Mouse (Mus musculus): ENCODE measurements around the gene Pcsk5. TPM values are rescaled to one million over a fixed set of nuclear protein-coding genes. Genes with fewer than 3 reads are reported as not detected.

The Pcsk5 gene
- total and polyA plus RNA-seq, 2 experiments = 4.2 to 9.9 TPM

DNA sequence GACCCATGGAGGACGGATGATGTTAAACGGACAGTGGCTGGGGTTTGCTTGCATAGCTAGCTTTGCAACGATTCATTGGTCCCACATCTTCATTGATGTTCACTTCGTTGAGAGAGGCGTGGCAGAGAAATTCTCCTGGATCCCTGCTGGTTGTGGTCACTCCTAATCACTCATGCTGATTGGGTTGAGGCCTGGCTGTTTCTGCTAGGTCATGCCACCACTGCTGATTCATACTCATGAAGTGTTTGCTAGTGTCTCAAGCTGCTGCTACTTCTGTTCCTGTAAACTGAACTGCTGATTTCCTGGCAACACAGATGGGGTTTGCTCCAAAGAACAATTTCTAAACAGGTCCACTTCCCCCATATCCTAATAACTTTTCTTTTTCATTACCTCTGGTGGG is 430.6 kb downstream of the Pcsk5 start:
- H3K4me3 ChIP-seq (ENCODE audit: insufficient read depth, low read depth, low read length) = no peak overlapping the region
- peaks cover 6% of the 10 kb centered on the region; the same call in 1 of the 2 replicates for H3K4me1 ChIP-seq (ENCODE audit: control insufficient read depth, insufficient read depth, low read length)
- no peak for DNase-seq (ENCODE audit: extremely low read depth, low read depth, low spot score)
- no peak overlapping the region for H3K27ac ChIP-seq (replicated peaks; ENCODE audit: insufficient read depth, low read depth, low read length)
- H3K79me2 ChIP-seq (ENCODE audit: control insufficient read depth, insufficient read depth, low read length) = no peaks in the 10 kb centered on the region
- H3K9ac ChIP-seq (ENCODE audit: low read depth, low read length) = no peak overlapping the region
- no peaks in the 10 kb centered on the region for H3K27me3 ChIP-seq (ENCODE audit: control insufficient read depth, insufficient read depth, low read length)
- no peak for TF ChIP-seq CTCF (IDR thresholded peaks at IDR 0.05; ENCODE audit: low read depth, low read length)
- TF ChIP-seq POLR2A (IDR thresholded peaks at IDR 0.05; ENCODE audit: extremely low read depth, insufficient read depth, low read length) = no peak
- H3K36me3 ChIP-seq (ENCODE audit: control insufficient read depth, insufficient read depth, low read length) = no peaks in the 10 kb centered on the region
- WGBS = 96% methylated on average over 5 of the region's 5 CpGs

DNA sequence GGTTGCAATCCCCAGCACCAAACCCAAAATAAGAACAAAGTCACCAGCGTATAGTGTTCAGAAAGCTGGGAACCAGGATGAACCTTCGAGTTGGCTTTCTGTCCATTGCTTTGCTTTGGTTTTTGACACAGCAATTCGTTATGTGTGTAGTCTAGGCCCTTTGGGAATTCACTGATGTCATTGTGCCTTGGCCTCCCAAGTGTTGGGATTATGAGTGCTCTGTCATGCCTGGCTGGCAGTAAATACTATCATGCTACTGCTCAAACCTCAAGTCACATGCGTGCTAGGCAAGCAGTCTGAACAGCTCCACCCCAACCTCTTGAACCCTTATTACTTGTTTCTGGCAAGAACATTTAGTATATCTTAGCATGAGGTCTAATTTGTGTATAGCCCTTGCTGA is 434.3 kb downstream of the Pcsk5 start:
- no peak overlapping the region for H3K27ac ChIP-seq (replicated peaks; ENCODE audit: insufficient read depth, low read depth, low read length)

DNA sequence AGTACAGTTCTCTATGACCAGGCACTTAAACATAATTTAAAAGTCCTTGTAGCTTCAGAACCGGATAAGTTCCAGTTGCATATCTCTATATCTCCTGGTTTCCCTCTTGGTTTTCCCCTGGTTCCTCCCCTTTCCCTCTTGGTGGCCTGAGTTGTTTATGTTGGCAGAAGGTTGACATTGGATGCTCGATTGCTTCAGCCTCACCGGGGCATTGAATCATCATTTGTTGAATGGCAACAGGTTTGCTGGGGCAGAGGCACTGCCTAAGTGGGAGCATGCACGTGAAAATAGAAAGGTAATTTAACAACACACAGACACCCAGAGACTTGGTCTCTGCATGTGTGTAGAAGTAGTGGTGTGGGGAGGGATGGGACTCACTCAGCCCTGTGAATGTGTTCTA is 436.9 kb downstream of the Pcsk5 start:
- TF ChIP-seq POLR2A (IDR thresholded peaks at IDR 0.05; ENCODE audit: extremely low read depth, insufficient read depth, low read length) = no peak
- TF ChIP-seq CTCF (IDR thresholded peaks at IDR 0.05; ENCODE audit: low read depth, low read length) = no peak
- DNase-seq (ENCODE audit: extremely low read depth, low read depth, low spot score) = peak; percentile 49
- Histone ChIP-seq H3K27ac (replicated peaks; ENCODE audit: insufficient read depth, low read depth, low read length) (no peak overlapping the region), H3K9ac (ENCODE audit: low read depth, low read length) (no peak overlapping the region), H3K79me2 (ENCODE audit: control insufficient read depth, insufficient read depth, low read length) (no peaks in the 10 kb centered on the region; the same call in 1 of the 2 replicates), H3K27me3 (ENCODE audit: control insufficient read depth, insufficient read depth, low read length) (no peaks in the 10 kb centered on the region), H3K4me1 (ENCODE audit: control insufficient read depth, insufficient read depth, low read length) (no peaks in the 10 kb centered on the region; the same call in 1 of the 2 replicates), H3K4me3 (ENCODE audit: insufficient read depth, low read depth, low read length) (no peak overlapping the region), H3K36me3 (ENCODE audit: control insufficient read depth, insufficient read depth, low read length) (peaks cover 27% of the 10 kb centered on the region)
- WGBS = 8% methylated on average over 4 of the region's 4 CpGs

More for the DNA sequence above, 434.3 kb downstream of the Pcsk5 start:
- DNase-seq (ENCODE audit: extremely low read depth, low read depth, low spot score) = no peak
- no peaks in the 10 kb centered on the region; the same call in 1 of the 2 replicates for H3K4me1 ChIP-seq (ENCODE audit: control insufficient read depth, insufficient read depth, low read length)
- no peak overlapping the region for H3K9ac ChIP-seq (ENCODE audit: low read depth, low read length)
- TF ChIP-seq CTCF (IDR thresholded peaks at IDR 0.05; ENCODE audit: low read depth, low read length) (no peak), POLR2A (IDR thresholded peaks at IDR 0.05; ENCODE audit: extremely low read depth, insufficient read depth, low read length) (no peak)
- H3K27me3 ChIP-seq (ENCODE audit: control insufficient read depth, insufficient read depth, low read length) = no peaks in the 10 kb centered on the region
- 93% methylated on average over 4 of the region's 4 CpGs for WGBS
- H3K79me2 ChIP-seq (ENCODE audit: control insufficient read depth, insufficient read depth, low read length) = no peaks in the 10 kb centered on the region
- peaks cover 18% of the 10 kb centered on the region for H3K36me3 ChIP-seq (ENCODE audit: control insufficient read depth, insufficient read depth, low read length)
- no peak overlapping the region for H3K4me3 ChIP-seq (ENCODE audit: insufficient read depth, low read depth, low read length)

DNA sequence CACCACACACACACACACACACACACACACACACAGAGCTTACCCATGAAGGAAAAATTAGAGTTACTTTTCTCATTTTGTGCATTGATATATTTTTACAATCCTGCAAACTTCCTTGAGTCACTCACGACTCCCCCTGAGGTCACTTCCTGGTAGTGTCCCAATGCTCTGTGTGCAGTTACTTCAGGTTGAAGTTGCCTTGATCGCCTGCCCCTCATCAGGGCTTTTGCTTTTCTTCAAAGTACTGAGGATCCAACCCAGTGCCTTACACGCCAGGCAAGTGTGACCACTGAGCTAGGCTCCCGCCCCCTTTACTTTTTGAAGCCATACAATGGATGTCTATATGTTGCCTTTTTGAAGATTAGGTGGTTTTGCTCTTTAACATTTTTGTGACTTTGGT is 437.5 kb downstream of the Pcsk5 start:
- peaks cover 27% of the 10 kb centered on the region for H3K36me3 ChIP-seq (ENCODE audit: control insufficient read depth, insufficient read depth, low read length)
- no peak overlapping the region for H3K9ac ChIP-seq (ENCODE audit: low read depth, low read length)
- no peak for DNase-seq (ENCODE audit: extremely low read depth, low read depth, low spot score)
- TF ChIP-seq CTCF (IDR thresholded peaks at IDR 0.05; ENCODE audit: low read depth, low read length) (no peak), POLR2A (IDR thresholded peaks at IDR 0.05; ENCODE audit: extremely low read depth, insufficient read depth, low read length) (no peak)
- H3K27ac ChIP-seq (replicated peaks; ENCODE audit: insufficient read depth, low read depth, low read length) = no peak overlapping the region
- no peak overlapping the region for H3K4me3 ChIP-seq (ENCODE audit: insufficient read depth, low read depth, low read length)
- 84% methylated on average over 4 of the region's 4 CpGs for WGBS
- no peaks in the 10 kb centered on the region for H3K27me3 ChIP-seq (ENCODE audit: control insufficient read depth, insufficient read depth, low read length)
- H3K4me1 ChIP-seq (ENCODE audit: control insufficient read depth, insufficient read depth, low read length) = no peaks in the 10 kb centered on the region; the same call in 1 of the 2 replicates
- no peaks in the 10 kb centered on the region; the same call in 1 of the 2 replicates for H3K79me2 ChIP-seq (ENCODE audit: control insufficient read depth, insufficient read depth, low read length)

DNA sequence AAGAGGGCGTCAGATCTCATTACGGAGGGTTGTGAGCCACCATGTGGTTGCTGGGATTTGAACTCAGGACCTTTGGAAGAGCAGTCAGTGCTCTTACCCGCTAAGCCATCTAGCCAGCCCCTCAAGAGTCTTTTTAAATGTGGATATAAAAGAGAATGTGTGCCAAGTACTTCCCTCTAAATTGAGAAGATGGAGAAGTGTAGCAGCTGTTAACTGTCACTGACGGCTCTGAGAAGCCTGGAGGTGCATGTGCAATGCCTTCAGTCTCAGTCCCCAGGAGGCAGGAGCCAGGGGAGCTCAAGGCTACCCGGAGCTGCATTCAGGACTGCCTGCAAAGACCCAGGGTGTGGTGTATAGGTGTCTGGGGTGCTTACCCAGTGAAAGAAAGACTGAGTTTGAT is 439.5 kb downstream of the Pcsk5 start:
- no peaks in the 10 kb centered on the region for H3K27me3 ChIP-seq (ENCODE audit: control insufficient read depth, insufficient read depth, low read length)
- TF ChIP-seq POLR2A (IDR thresholded peaks at IDR 0.05; ENCODE audit: extremely low read depth, insufficient read depth, low read length) (no peak), CTCF (IDR thresholded peaks at IDR 0.05; ENCODE audit: low read depth, low read length) (no peak)
- no peaks in the 10 kb centered on the region; the same call in 1 of the 2 replicates for H3K79me2 ChIP-seq (ENCODE audit: control insufficient read depth, insufficient read depth, low read length)
- H3K27ac ChIP-seq (replicated peaks; ENCODE audit: insufficient read depth, low read depth, low read length) = no peak overlapping the region
- no peak overlapping the region for H3K4me3 ChIP-seq (ENCODE audit: insufficient read depth, low read depth, low read length)
- WGBS = 85% methylated on average over 5 of the region's 5 CpGs
- DNase-seq (ENCODE audit: extremely low read depth, low read depth, low spot score) = no peak
- peaks cover 4% of the 10 kb centered on the region; the same call in 1 of the 2 replicates for H3K4me1 ChIP-seq (ENCODE audit: control insufficient read depth, insufficient read depth, low read length)
- no peak overlapping the region for H3K9ac ChIP-seq (ENCODE audit: low read depth, low read length)
- peaks cover 27% of the 10 kb centered on the region for H3K36me3 ChIP-seq (ENCODE audit: control insufficient read depth, insufficient read depth, low read length)

GRCm38 (mm10) chr19:17396802-17397201 is 440.6 kb downstream of the Pcsk5 start:
- peaks cover 27% of the 10 kb centered on the region for H3K36me3 ChIP-seq (ENCODE audit: control insufficient read depth, insufficient read depth, low read length)
- no peak for TF ChIP-seq CTCF (IDR thresholded peaks at IDR 0.05; ENCODE audit: low read depth, low read length)
- no peak for TF ChIP-seq POLR2A (IDR thresholded peaks at IDR 0.05; ENCODE audit: extremely low read depth, insufficient read depth, low read length)
- H3K4me3 ChIP-seq (ENCODE audit: insufficient read depth, low read depth, low read length) = no peak overlapping the region
- H3K79me2 ChIP-seq (ENCODE audit: control insufficient read depth, insufficient read depth, low read length) = no peaks in the 10 kb centered on the region; the same call in 1 of the 2 replicates
- WGBS = 66% methylated on average over 4 of the region's 4 CpGs
- H3K27ac ChIP-seq (replicated peaks; ENCODE audit: insufficient read depth, low read depth, low read length) = no peak overlapping the region
- peaks cover 4% of the 10 kb centered on the region; the same call in 1 of the 2 replicates for H3K4me1 ChIP-seq (ENCODE audit: control insufficient read depth, insufficient read depth, low read length)
- H3K27me3 ChIP-seq (ENCODE audit: control insufficient read depth, insufficient read depth, low read length) = no peaks in the 10 kb centered on the region
- DNase-seq (ENCODE audit: extremely low read depth, low read depth, low spot score) = peak; percentile 14
- H3K9ac ChIP-seq (ENCODE audit: low read depth, low read length) = no peak overlapping the region
